Mouse (Mus musculus) myocyte (in vitro differentiated cells): ENCODE measurements around the gene Muc13. TPM values are rescaled to one million over a fixed set of nuclear protein-coding genes. Genes with fewer than 3 reads are reported as not detected.

Source experiments
- H3K27me3 ChIP-seq: one replicate; pipeline ENCODE4 v1.6.1; 2011; ENCODE audit not compliant: control insufficient read depth, insufficient read depth, insufficient read length
- H3K36me3 ChIP-seq: one replicate; pipeline ENCODE4 v1.6.1; 2011; ENCODE audit not compliant: control insufficient read depth, insufficient read depth
- H3K4me2 ChIP-seq: one replicate; pipeline ENCODE4 v1.6.1; 2011; ENCODE audit warnings: low read depth, control low read depth
- H3K4me3 ChIP-seq: one replicate; pipeline ENCODE4 v1.5.1; 2011; ENCODE audit warnings: mild to moderate bottlenecking, control low read depth, moderate library complexity
- H3K79me2 ChIP-seq: one replicate; pipeline ENCODE4 v1.6.1; 2011; ENCODE audit not compliant: control insufficient read depth, insufficient read depth
- H3ac ChIP-seq: one replicate; pipeline ENCODE4 v1.6.1; 2011; ENCODE audit not compliant: control insufficient read depth, insufficient read length
- CEBPB ChIP-seq: IDR thresholded peaks from 2 replicates; pipeline ENCODE4 v1.6.1; 2011; ENCODE audit warnings: mild to moderate bottlenecking, moderate library complexity; ENCODE audit not compliant: poor library complexity, insufficient read depth, severe bottlenecking
- E2F4 ChIP-seq: IDR thresholded peaks from one replicate; pipeline ENCODE4 v1.6.1; 2011; ENCODE audit warnings: mild to moderate bottlenecking, control low read depth, moderate library complexity; ENCODE audit not compliant: insufficient read depth
- MAX ChIP-seq: IDR thresholded peaks from one replicate; pipeline ENCODE4 v1.6.1; 2011; ENCODE audit warnings: low read depth, mild to moderate bottlenecking, control low read depth
- MYOD1 ChIP-seq, 3 experiments: IDR thresholded peaks; one replicate each; pipeline ENCODE4 v1.6.1; 2011; ENCODE audit warnings: control low read depth in 2 of 3, low read depth in 2 of 3, mild to moderate bottlenecking in 2 of 3, moderate library complexity in 1 of 3; ENCODE audit not compliant: insufficient read length in 2 of 3, control insufficient read depth in 1 of 3
- MYOG ChIP-seq, 3 experiments: IDR thresholded peaks; one replicate each; pipeline ENCODE4 v1.6.1; 2011; ENCODE audit warnings: control low read depth in 2 of 3, low read depth in 2 of 3, mild to moderate bottlenecking in 2 of 3; ENCODE audit not compliant: insufficient read length in 2 of 3, control insufficient read depth in 1 of 3, insufficient read depth in 1 of 3
- POLR2A ChIP-seq: IDR thresholded peaks from one replicate; pipeline ENCODE4 v1.6.1; 2011; ENCODE audit warnings: low read depth, mild to moderate bottlenecking, control low read depth, moderate library complexity; ENCODE audit not compliant: insufficient read length
- POLR2AphosphoS2 ChIP-seq: IDR thresholded peaks from one replicate; pipeline ENCODE4 v1.6.1; 2011; ENCODE audit warnings: low read depth, control low read depth; ENCODE audit not compliant: insufficient read length
- REST ChIP-seq: IDR thresholded peaks from one replicate; pipeline ENCODE4 v1.6.1; 2011; ENCODE audit warnings: mild to moderate bottlenecking, control low read depth, moderate library complexity; ENCODE audit not compliant: insufficient read depth, insufficient read length
- SRF ChIP-seq: IDR thresholded peaks from one replicate; pipeline ENCODE4 v1.6.1; 2011; ENCODE audit warnings: low read depth; ENCODE audit not compliant: control insufficient read depth, insufficient read length
- TCF12 ChIP-seq: IDR thresholded peaks from one replicate; pipeline ENCODE4 v1.6.1; 2011; ENCODE audit warnings: mild to moderate bottlenecking, control low read depth; ENCODE audit not compliant: poor library complexity, insufficient read depth, severe bottlenecking
- TCF3 ChIP-seq: IDR thresholded peaks from one replicate; pipeline ENCODE4 v1.6.1; 2011; ENCODE audit warnings: low read depth, control low read depth; ENCODE audit not compliant: insufficient read length
- USF1 ChIP-seq: IDR thresholded peaks from one replicate; pipeline ENCODE4 v1.6.1; 2011; ENCODE audit warnings: low read depth, mild to moderate bottlenecking, control low read depth, moderate library complexity
- polyA plus RNA-seq: library from polyadenylated mRNA; unstranded; fragments of >200 nt; fragmentation: generic; extraction: Trizol; gene quantifications from one replicate; pipeline ENCODE4 v1.2.1, GENCODE M21; 2012; ENCODE audit warnings: missing spikeins

Muc13 gene
- polyA plus RNA-seq, 1 experiment: 0.05 TPM

DNA sequence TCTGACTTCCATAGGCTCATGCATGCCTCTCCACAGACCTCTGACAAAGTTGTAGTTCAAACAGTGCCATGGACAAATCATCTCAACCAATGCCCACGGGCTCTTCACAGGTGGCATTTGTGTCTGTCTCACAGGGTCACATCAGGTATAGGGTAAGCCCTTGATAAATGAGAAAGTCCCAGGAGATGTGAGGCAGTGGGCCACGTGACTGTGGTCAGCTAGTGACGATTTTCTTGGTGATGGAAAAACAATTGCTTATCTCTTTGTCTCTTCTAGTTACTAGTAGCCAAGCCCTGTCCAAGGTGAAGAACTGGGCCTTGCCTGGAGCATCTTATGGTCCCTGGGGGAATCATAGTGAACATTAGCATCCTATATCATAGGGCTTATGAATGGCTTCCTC lies 2.9 kb downstream of the Muc13 start:
- Histone ChIP-seq H3K4me2 (no peak overlapping the region), H3ac (no peak overlapping the region), H3K79me2 (no peaks in the 10 kb centered on the region), H3K27me3 (no peaks in the 10 kb centered on the region), H3K36me3 (no peaks in the 10 kb centered on the region), H3K4me3 (no peak overlapping the region)
- TF ChIP-seq CEBPB (no peak), MYOG (IDR thresholded peaks at IDR 0.05; ENCODE audit: control insufficient read depth in 1 of 3, insufficient read depth in 1 of 3, insufficient read length in 2 of 3, low read depth in 2 of 3) (no peak), USF1 (no peak), TCF12 (no peak), MYOD1 (IDR thresholded peaks at IDR 0.05; ENCODE audit: control insufficient read depth in 1 of 3, insufficient read length in 2 of 3, low read depth in 2 of 3) (no peak), SRF (no peak), POLR2A (no peak), POLR2AphosphoS2 (no peak), MAX (no peak), TCF3 (no peak), REST (no peak), E2F4 (no peak)

DNA sequence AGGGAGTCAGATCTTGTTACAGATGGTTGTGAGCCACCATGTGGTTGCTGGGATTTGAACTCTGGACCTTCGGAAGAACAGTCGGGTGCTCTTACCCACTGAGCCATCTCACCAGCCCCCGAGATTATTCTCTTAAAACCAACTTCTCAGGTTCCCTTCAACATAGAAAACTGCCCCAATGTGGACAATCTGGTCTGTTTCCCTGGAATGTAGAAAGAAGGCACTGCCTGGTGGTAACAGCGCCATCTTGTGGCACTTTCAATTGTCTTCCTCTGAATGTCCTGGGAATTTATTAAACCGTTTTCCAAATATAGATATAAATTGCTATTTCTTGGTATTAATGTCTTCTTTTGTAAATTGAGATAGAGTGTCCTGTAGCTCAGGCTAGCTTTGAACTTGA lies 4.0 kb downstream of the Muc13 start:
- Histone ChIP-seq H3K4me2 (no peak overlapping the region), H3K79me2 (no peaks in the 10 kb centered on the region), H3ac (no peak overlapping the region), H3K4me3 (no peak overlapping the region), H3K27me3 (no peaks in the 10 kb centered on the region), H3K36me3 (no peaks in the 10 kb centered on the region)
- TF ChIP-seq USF1 (no peak), TCF3 (no peak)

DNA sequence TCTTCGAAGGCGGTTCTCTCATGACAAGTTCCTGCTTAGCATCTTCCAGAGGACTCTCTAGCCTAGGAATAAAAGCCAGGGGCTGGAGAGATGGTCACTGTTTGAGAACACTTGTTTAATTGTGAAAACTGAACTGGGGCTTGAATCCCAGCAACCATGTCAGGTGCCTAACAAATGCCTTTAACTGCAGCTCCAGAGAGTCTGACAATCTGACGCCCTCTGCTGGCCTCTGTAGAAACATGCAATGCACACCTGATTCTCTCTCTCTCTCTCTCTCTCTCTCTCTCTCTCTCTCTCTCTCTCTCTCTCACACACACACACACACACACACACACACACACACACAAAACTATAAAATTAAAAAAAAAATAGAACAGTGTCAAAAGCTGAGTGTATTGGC lies 16.2 kb downstream of the Muc13 start:
- no peak for TF ChIP-seq CEBPB
- TF ChIP-seq E2F4: no peak
- Histone ChIP-seq H3K4me3 (no peak overlapping the region), H3K36me3 (no peaks in the 10 kb centered on the region), H3ac (no peak overlapping the region), H3K4me2 (no peak overlapping the region), H3K27me3 (no peaks in the 10 kb centered on the region), H3K79me2 (no peaks in the 10 kb centered on the region)

DNA sequence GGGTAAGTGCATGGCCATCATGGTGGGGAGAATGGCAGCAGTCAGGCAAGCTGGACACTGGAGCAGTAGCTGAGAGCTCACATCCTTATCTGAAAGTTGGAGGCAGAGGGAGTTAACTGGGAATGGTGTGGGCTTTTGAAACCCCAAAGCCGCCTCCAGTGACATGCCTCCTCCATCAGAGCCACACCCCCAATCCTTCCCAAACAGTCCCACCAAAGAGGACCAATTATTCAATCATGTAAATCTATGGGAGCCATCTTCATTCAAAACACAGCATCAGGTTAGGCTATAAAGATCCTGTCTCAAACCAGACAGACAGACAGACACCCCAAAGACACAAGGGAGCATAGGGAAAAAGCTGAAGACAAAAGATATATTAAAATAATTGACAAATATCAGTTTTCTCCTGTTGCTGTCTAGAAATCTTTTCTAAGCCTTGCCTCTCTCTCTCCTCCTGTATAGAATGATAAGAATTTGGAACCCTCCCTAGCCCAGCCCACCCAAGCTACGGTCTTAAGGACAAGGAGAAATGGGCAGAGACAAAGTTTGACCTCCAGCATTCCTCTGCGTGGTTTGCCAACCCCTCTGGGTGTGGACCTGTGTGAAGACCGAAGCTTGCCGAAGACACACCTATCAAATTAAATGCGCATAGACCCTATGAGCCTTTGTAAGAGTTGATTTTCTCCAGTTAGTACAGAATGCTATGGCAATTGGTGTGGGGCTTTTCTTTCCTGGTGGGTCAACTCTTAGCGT lies 24.8 kb downstream of the Muc13 start:
- no peak for TF ChIP-seq SRF
- H3ac ChIP-seq: no peak overlapping the region
- no peaks in the 10 kb centered on the region for H3K79me2 ChIP-seq

DNA sequence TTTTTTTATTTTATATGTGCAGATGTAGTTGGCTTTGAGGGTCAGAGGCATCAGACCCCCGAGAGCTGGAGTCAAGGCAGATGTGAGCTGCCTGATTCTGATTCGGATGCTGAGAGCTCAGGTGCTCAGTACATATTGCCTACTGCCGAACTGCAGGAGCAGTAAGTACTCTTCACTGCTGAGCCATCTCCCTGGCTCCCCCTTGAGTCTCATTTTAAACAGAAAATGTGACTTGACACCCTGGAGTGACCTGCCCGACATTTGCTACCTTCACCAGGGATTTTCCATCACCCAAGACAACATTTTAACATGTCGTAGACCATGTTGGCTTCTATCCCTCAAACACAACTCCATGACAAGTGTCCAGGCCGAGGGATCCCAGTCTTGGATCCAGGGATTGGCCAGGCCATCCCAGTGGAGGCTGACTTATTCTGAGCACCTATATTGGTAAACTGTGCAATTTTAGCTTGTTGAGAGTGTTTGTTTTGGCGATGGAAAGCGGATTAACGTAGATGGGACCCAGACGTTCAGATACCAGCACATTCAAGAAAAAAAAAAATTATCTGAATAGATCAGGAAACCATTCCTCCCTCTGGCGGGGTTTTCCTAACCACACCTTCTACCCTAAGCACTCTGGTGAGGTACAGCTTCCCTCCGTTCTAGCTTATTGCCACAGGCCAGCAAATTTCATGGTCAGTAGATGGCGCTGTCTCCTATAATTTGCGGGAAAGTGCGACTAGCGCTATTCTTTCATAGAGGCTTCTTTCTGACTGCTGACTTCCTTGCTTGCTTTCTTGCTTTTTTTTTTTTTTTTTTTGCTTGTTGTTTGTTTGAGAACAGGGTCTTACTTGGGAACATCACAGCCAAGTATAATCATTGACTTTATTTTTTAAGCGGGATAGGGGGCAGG lies 26.7 kb downstream of the Muc13 start:
- H3K27me3 ChIP-seq: peaks cover 15% of the 10 kb centered on the region
- no peak for TF ChIP-seq MYOG (IDR thresholded peaks at IDR 0.05; ENCODE audit: control insufficient read depth in 1 of 3, insufficient read depth in 1 of 3, insufficient read length in 2 of 3, low read depth in 2 of 3)
- TF ChIP-seq TCF3: no peak
- TF ChIP-seq USF1: no peak
- TF ChIP-seq MAX: no peak
- no peak for TF ChIP-seq CEBPB
- no peak for TF ChIP-seq MYOD1 (IDR thresholded peaks at IDR 0.05; ENCODE audit: control insufficient read depth in 1 of 3, insufficient read length in 2 of 3, low read depth in 2 of 3)
- no peak for TF ChIP-seq E2F4
- no peak for TF ChIP-seq REST
- no peak for TF ChIP-seq POLR2A
- TF ChIP-seq TCF12: no peak
- no peak for TF ChIP-seq SRF
- no peak for TF ChIP-seq POLR2AphosphoS2
- no peak overlapping the region for H3ac ChIP-seq
- no peak overlapping the region for H3K4me2 ChIP-seq
- H3K79me2 ChIP-seq: no peaks in the 10 kb centered on the region
- no peak overlapping the region for H3K4me3 ChIP-seq
- no peaks in the 10 kb centered on the region for H3K36me3 ChIP-seq

More for the DNA sequence above, 24.8 kb downstream of the Muc13 start:
- H3K4me2 ChIP-seq: no peak overlapping the region
- no peaks in the 10 kb centered on the region for H3K36me3 ChIP-seq
- peaks cover 15% of the 10 kb centered on the region for H3K27me3 ChIP-seq
- H3K4me3 ChIP-seq: no peak overlapping the region
